Mouse (Mus musculus): ENCODE results near the gene Ano8. TPM values are rescaled to one million over a fixed set of nuclear protein-coding genes. Genes with fewer than 3 reads are reported as not detected.

The Ano8 gene
- polyA plus RNA-seq, 1 experiment from 2014 or later = 0.26 TPM

DNA sequence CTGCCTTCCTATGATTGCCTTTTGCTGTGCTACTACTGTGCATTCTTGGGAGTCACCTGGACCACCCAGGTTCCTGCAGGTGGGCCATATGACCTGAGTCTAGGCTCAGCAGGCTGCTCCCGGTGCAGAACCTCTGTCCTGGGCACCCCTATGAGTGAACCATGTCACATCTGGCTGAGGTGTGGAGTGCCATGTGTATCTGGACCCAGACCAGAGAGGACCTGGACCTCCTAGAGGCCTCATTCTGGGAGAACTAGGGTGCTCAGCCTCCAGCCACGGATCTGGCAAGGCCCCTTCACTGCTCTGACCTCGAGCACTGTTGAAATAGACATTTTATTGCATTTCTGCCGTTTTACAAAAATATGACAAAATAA lies 10.1 kb downstream of the Ano8 start:
- H3K9ac ChIP-seq (ENCODE audit: low read length) = peak overlapping the region; percentile 84
- peaks cover 4% of the 10 kb centered on the region for H3K4me1 ChIP-seq (ENCODE audit: control insufficient read depth, insufficient read depth, low read length)
- H3K4me2 ChIP-seq (ENCODE audit: low read depth, low read length) = peak overlapping the region; percentile 83
- no peaks in the 10 kb centered on the region for H3K36me3 ChIP-seq (ENCODE audit: control insufficient read depth, insufficient read depth, low read length)
- 21% methylated on average over 4 of the region's 4 CpGs for WGBS
- no peak for ATAC-seq (ENCODE audit: insufficient read depth, low FRiP score)
- peak overlapping the region; percentile 62 for H3K4me3 ChIP-seq (replicated peaks; ENCODE audit: low read length)
- H3K9me3 ChIP-seq (replicated peaks; ENCODE audit: control insufficient read depth, low read length) = no peaks in the 10 kb centered on the region
- H3K27ac ChIP-seq (ENCODE audit: low read length) = peak overlapping the region; percentile 77; the same call in 1 of the 2 replicates
- H3K27me3 ChIP-seq (ENCODE audit: control insufficient read depth, insufficient read depth, low read length) = no peaks in the 10 kb centered on the region

DNA sequence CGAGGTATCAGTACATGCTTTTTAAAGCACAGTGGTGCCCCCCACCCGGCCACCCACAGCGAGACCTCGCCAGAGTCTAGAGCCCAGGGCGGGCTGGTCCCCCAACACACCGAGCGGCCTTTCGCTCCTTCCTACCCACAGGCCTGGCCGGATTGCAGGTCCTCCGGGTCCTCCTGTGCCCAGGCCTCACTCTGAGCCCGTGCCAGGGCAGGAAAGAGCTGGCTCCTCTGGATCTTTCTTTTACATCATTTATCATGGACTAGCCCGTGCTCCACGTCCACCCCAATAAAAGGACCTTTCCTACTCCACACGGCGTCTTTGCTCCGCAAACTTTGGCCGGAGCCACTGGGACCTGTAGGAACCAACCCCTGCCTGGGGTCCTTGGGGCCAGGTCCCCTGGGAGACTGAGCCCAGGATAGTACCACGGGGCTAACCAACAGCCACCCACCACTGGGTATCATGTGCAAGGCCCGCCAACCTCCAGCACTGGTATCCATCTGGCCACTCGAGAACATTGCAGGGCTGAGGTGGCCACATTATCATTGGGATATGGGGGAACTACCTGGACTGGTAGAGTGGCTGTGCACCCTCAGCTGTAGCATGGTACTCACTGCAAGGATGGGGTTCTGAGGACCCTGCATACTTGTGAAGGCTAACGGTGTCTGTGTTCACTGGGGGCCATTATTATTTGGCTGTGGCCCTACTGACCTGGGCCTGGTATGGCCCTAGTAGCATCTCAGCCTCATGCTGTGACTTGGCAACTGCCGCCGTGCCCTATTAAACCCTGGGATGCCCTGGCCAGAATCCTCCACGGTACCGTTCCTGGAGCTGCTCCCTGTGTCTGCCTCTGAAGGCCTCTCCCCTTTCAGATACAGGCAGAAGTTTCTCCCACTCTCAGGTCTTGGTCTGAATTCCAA lies 10.7 kb downstream of the Ano8 start:
- 89% methylated on average over 25 of the region's 25 CpGs for WGBS
- Histone ChIP-seq H3K27me3 (ENCODE audit: control insufficient read depth, insufficient read depth, low read length) (no peaks in the 10 kb centered on the region), H3K4me1 (ENCODE audit: control insufficient read depth, insufficient read depth, low read length) (peaks cover 10% of the 10 kb centered on the region), H3K4me2 (ENCODE audit: low read depth, low read length) (no peak overlapping the region), H3K9me3 (replicated peaks; ENCODE audit: control insufficient read depth, low read length) (no peaks in the 10 kb centered on the region), H3K36me3 (ENCODE audit: control insufficient read depth, insufficient read depth, low read length) (no peaks in the 10 kb centered on the region), H3K9ac (ENCODE audit: low read length) (peak overlapping the region; percentile 84; the same call in 1 of the 2 replicates), H3K4me3 (replicated peaks; ENCODE audit: low read length) (no peak overlapping the region), H3K27ac (ENCODE audit: low read length) (no peak overlapping the region)
- ATAC-seq (ENCODE audit: insufficient read depth, low FRiP score) = no peak

DNA sequence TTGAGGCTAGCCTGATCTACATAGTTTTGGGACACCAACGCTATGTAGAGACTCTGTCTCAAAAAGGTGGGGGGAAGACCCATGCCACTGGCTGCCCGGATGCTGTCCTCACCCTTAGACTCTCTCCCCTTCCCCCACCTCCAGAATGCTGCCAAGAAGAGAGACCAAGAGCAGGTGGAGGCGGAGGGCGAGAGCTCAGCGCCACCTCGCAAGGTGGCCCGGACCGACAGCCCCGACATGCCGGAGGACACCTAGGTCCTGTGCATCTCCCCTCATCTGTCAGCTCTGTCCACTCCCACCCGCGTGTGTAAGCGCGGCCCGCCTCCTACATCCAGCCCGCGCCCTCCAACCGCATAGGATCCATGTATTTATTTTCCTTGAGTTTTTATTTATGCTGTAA lies 11.4 kb downstream of the Ano8 start:
- Histone ChIP-seq H3K36me3 (ENCODE audit: control insufficient read depth, insufficient read depth, low read length) (no peaks in the 10 kb centered on the region), H3K4me1 (ENCODE audit: control insufficient read depth, insufficient read depth, low read length) (peaks cover 15% of the 10 kb centered on the region), H3K4me3 (replicated peaks; ENCODE audit: low read length) (no peak overlapping the region), H3K9ac (ENCODE audit: low read length) (no peak overlapping the region), H3K4me2 (ENCODE audit: low read depth, low read length) (no peak overlapping the region), H3K27me3 (ENCODE audit: control insufficient read depth, insufficient read depth, low read length) (no peaks in the 10 kb centered on the region), H3K27ac (ENCODE audit: low read length) (no peak overlapping the region), H3K9me3 (replicated peaks; ENCODE audit: control insufficient read depth, low read length) (no peaks in the 10 kb centered on the region)
- WGBS = 95% methylated on average over 18 of the region's 18 CpGs
- no peak for ATAC-seq (ENCODE audit: insufficient read depth, low FRiP score)

DNA sequence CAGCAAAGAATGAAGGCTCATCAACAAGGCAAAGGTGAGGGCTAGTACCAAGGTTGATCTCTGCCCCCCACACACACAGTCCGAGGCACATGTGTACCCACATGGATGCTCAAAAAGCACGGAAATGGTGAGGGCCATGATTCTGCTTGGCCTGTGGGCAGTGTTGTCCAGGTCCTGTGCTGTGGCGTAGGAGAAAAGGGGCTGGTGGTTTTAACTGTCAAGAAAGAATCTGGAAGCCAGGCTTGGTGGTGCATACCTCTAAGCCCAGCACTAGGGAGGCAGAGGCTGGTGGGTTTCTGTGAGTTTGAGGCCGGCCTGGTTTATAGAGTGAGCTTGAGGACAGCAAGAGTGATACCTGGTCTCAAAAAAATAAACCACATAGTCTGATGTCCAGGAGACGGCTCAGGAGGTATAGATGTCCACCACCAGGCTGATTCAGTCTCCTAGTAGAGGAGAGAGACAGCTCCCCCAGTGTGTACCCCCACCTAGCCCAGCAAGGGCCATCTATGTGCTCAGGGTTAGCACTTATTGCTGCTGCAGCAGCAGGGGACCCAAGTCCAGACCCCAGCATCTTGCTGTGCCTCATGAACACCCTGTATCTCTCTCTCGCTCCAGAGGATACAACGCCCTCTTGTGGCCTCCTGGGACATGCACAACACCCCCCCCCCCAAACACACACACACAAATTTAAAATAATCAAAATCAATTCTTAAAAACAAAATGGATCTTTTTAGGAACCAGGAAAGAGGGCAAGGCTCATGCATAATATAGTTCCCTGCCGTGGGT lies 13.0 kb downstream of the Ano8 start:
- no peak overlapping the region for H3K27ac ChIP-seq (ENCODE audit: low read length)
- 87% methylated on average over 8 of the region's 8 CpGs for WGBS
- H3K36me3 ChIP-seq (ENCODE audit: control insufficient read depth, insufficient read depth, low read length) = no peaks in the 10 kb centered on the region
- H3K27me3 ChIP-seq (ENCODE audit: control insufficient read depth, insufficient read depth, low read length) = no peaks in the 10 kb centered on the region
- H3K4me1 ChIP-seq (ENCODE audit: control insufficient read depth, insufficient read depth, low read length) = peaks cover 15% of the 10 kb centered on the region
- no peak overlapping the region for H3K4me3 ChIP-seq (replicated peaks; ENCODE audit: low read length)
- H3K4me2 ChIP-seq (ENCODE audit: low read depth, low read length) = no peak overlapping the region
- ATAC-seq (ENCODE audit: insufficient read depth, low FRiP score) = no peak
- no peaks in the 10 kb centered on the region for H3K9me3 ChIP-seq (replicated peaks; ENCODE audit: control insufficient read depth, low read length)
- H3K9ac ChIP-seq (ENCODE audit: low read length) = no peak overlapping the region

DNA sequence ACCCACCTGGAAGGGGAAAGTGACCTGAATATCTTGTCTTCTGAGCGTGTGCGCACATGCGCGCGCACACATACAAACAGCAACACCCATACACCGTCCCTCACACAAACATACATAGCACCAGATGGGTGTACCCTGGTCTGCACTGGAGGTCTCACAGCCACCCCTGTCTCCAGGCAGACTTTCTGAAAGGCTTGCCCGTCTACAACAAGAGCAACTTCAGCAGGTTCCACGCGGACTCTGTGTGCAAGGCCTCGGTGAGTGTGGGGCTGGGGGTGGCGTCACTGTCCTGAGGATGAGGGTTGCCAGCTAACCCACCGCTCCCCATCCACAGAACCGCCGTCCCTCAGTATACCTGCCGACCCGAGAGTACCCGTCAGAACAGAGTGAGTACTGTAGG lies 13.9 kb downstream of the Ano8 start:
- 94% methylated on average over 17 of the region's 17 CpGs for WGBS
- no peaks in the 10 kb centered on the region for H3K27me3 ChIP-seq (ENCODE audit: control insufficient read depth, insufficient read depth, low read length)
- H3K36me3 ChIP-seq (ENCODE audit: control insufficient read depth, insufficient read depth, low read length) = no peaks in the 10 kb centered on the region
- H3K9me3 ChIP-seq (replicated peaks; ENCODE audit: control insufficient read depth, low read length) = no peaks in the 10 kb centered on the region
- H3K9ac ChIP-seq (ENCODE audit: low read length) = no peak overlapping the region
- H3K27ac ChIP-seq (ENCODE audit: low read length) = no peak overlapping the region
- H3K4me1 ChIP-seq (ENCODE audit: control insufficient read depth, insufficient read depth, low read length) = peaks cover 15% of the 10 kb centered on the region
- ATAC-seq (ENCODE audit: insufficient read depth, low FRiP score) = no peak
- H3K4me3 ChIP-seq (replicated peaks; ENCODE audit: low read length) = no peak overlapping the region
- H3K4me2 ChIP-seq (ENCODE audit: low read depth, low read length) = no peak overlapping the region

DNA sequence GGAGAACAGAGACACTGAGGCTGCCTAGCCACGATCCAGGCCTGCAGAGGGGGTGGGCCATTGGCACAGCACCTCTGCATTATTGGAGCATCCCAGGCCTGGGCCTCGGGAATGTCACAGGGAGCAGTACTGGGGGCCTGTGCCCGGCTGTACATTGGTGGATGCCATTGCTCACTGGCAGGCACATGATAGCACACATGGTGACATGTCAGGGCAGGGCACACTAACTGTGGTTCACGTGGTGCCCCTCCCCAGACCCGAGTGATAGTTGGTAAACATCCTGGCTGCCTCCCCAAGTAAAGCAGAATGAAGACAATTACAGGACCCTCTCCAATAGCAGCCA lies 14.9 kb downstream of the Ano8 start:
- Histone ChIP-seq H3K9ac (ENCODE audit: low read length) (no peak overlapping the region), H3K4me1 (ENCODE audit: control insufficient read depth, insufficient read depth, low read length) (peaks cover 15% of the 10 kb centered on the region), H3K27ac (ENCODE audit: low read length) (no peak overlapping the region), H3K4me2 (ENCODE audit: low read depth, low read length) (no peak overlapping the region), H3K9me3 (replicated peaks; ENCODE audit: control insufficient read depth, low read length) (no peaks in the 10 kb centered on the region), H3K27me3 (ENCODE audit: control insufficient read depth, insufficient read depth, low read length) (no peaks in the 10 kb centered on the region), H3K4me3 (replicated peaks; ENCODE audit: low read length) (no peak overlapping the region), H3K36me3 (ENCODE audit: control insufficient read depth, insufficient read depth, low read length) (no peaks in the 10 kb centered on the region)
- no peak for ATAC-seq (ENCODE audit: insufficient read depth, low FRiP score)
- 73% methylated on average over 5 of the region's 5 CpGs for WGBS

DNA sequence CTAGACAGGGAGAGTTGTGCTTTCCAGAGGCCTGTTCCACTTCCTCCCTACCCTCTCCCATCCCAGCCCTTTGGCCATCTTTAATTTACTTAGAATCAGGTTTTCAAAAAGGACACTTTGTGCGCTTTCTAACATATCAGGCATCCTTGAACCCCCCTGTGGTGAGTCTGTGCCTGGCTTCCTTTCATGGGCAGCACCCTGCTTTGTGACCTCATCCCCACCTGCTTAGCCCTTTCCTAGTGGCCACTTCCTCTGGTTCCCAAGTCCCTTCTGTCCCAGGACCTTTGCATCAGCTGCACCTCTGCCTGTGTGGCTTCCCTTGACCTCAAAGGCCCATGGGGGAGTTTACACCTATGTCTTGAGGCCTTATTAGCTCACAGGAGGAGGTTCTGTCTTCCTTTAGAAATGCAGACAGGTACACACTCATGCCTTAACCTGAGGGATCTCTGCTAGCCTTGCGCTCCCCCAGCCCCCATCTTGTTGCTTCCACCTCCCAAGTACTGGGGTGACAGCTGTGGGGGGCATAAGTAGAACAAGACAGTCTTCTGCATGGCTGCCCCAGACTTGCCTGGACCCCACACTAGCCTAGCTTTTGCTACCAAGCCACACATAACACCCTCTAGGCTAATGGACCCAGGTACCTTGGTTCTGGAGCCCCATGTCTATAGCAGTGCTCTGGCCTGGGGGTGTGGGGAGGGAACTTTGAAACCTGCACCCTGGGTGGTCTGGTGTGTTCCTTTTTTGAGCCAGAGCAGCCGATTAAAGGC lies 15.4 kb downstream of the Ano8 start:
- Histone ChIP-seq H3K9me3 (replicated peaks; ENCODE audit: control insufficient read depth, low read length) (no peaks in the 10 kb centered on the region), H3K27ac (ENCODE audit: low read length) (no peak overlapping the region), H3K9ac (ENCODE audit: low read length) (peak overlapping the region; percentile 86), H3K36me3 (ENCODE audit: control insufficient read depth, insufficient read depth, low read length) (no peaks in the 10 kb centered on the region), H3K4me2 (ENCODE audit: low read depth, low read length) (peak overlapping the region; percentile 90), H3K27me3 (ENCODE audit: control insufficient read depth, insufficient read depth, low read length) (no peaks in the 10 kb centered on the region), H3K4me1 (ENCODE audit: control insufficient read depth, insufficient read depth, low read length) (peaks cover 17% of the 10 kb centered on the region), H3K4me3 (replicated peaks; ENCODE audit: low read length) (peak overlapping the region; percentile 62)
- no peak for ATAC-seq (ENCODE audit: insufficient read depth, low FRiP score)
- 82% methylated on average over 3 of the region's 3 CpGs for WGBS

DNA sequence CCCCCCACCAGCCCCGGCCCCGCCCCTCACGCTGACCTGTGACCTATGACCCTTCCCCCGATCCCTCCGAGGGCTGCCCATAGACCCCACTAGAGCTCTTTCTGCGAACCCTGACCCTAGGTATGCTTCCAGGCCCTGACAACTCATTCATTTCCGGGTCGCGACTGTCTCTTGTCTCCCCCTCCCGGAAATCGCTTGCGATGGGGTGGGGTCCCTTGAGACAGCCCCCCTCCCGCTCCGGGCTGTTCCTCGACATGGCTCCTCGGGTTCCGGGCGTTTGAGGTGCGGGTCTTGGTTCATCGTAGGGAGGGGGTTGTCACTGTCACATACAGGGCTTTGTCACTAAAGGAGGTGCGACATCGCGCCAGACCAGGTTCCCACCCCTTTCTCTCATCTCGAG lies 16.4 kb downstream of the Ano8 start:
- peak overlapping the region; percentile 90 for H3K4me2 ChIP-seq (ENCODE audit: low read depth, low read length)
- H3K4me1 ChIP-seq (ENCODE audit: control insufficient read depth, insufficient read depth, low read length) = peaks cover 18% of the 10 kb centered on the region
- WGBS = 0% methylated on average over 24 of the region's 24 CpGs
- no peaks in the 10 kb centered on the region for H3K36me3 ChIP-seq (ENCODE audit: control insufficient read depth, insufficient read depth, low read length)
- no peaks in the 10 kb centered on the region for H3K27me3 ChIP-seq (ENCODE audit: control insufficient read depth, insufficient read depth, low read length)
- peak; percentile 6; the same call in 1 of the 2 replicates for ATAC-seq (ENCODE audit: insufficient read depth, low FRiP score)
- H3K9me3 ChIP-seq (replicated peaks; ENCODE audit: control insufficient read depth, low read length) = no peaks in the 10 kb centered on the region
- H3K9ac ChIP-seq (ENCODE audit: low read length) = peak overlapping the region; percentile 86
- H3K4me3 ChIP-seq (replicated peaks; ENCODE audit: low read length) = peak overlapping the region; percentile 62
- peak overlapping the region; percentile 56; the same call in 1 of the 2 replicates for H3K27ac ChIP-seq (ENCODE audit: low read length)

Measured in stomach, embryonic 16.5 days (tissue).